Mouse (Mus musculus): Measurements from ENCODE around the gene Clip1. TPM values are rescaled to one million over a fixed set of nuclear protein-coding genes. Genes with fewer than 3 reads are reported as not detected.
"Not testable (repeated sequence)": the region's sequence is repeated elsewhere in the genome, so short reads cannot be mapped to it uniquely, and the experiment has no call there.

Gene Clip1
- polyA plus RNA-seq (2017; shearing (Covaris generic)) = 10 to 100 TPM; 48.4 to 51.4 TPM

- peak; percentile 53 for ATAC-seq
Measured at GRCm38 (mm10) chr5:123684221-123685144, at the start of gene Clip1. Clip1 (minus strand) TSS chr5:123684618.

- ATAC-seq = no peak
Measured at GRCm38 (mm10) chr5:123730981-123731380, 46.6 kb upstream of the Clip1 start.

GRCm38 (mm10) chr5:123723816-123724215 is 39.4 kb upstream of the Clip1 start:
- ATAC-seq = not testable (repeated sequence)

GRCm38 (mm10) chr5:123720328-123721311 is 36.2 kb upstream of the Clip1 start, which contains the start of gene Zcchc8:
Zcchc8 (minus strand) TSS chr5:123721100.
- peak; percentile 99 for ATAC-seq

GRCm38 (mm10) chr5:123714622-123715021 is 30.2 kb upstream of the Clip1 start:
- ATAC-seq = no peak

GRCm38 (mm10) chr5:123713782-123714181 is 29.4 kb upstream of the Clip1 start:
- no peak for ATAC-seq

GRCm38 (mm10) chr5:123709571-123709970 is 25.2 kb upstream of the Clip1 start:
- ATAC-seq = no peak

GRCm38 (mm10) chr5:123708598-123708997 is 24.2 kb upstream of the Clip1 start:
- ATAC-seq = no peak

GRCm38 (mm10) chr5:123700625-123701024 is 16.2 kb upstream of the Clip1 start:
- ATAC-seq = no peak

GRCm38 (mm10) chr5:123699198-123699597 is 14.8 kb upstream of the Clip1 start:
- peak; percentile 41 for ATAC-seq

GRCm38 (mm10) chr5:123696961-123697360 is 12.5 kb upstream of the Clip1 start:
- ATAC-seq = no peak

- no peak for ATAC-seq
Measured at GRCm38 (mm10) chr5:123696244-123696643, 11.8 kb upstream of the Clip1 start.

GRCm38 (mm10) chr5:123694468-123694867 is 10.1 kb upstream of the Clip1 start:
- no peak for ATAC-seq

- peak; percentile 56 for ATAC-seq
Measured at GRCm38 (mm10) chr5:123683377-123684220, 819 bp downstream of the Clip1 start.

GRCm38 (mm10) chr5:123683043-123683376 is 1.4 kb downstream of the Clip1 start:
- no peak for ATAC-seq

GRCm38 (mm10) chr5:123682372-123682771 is 2.0 kb downstream of the Clip1 start:
- ATAC-seq = peak; percentile 60

- no peak for ATAC-seq
Measured at GRCm38 (mm10) chr5:123679546-123680263, 4.7 kb downstream of the Clip1 start.

GRCm38 (mm10) chr5:123679106-123679505 is 5.3 kb downstream of the Clip1 start:
- ATAC-seq = no peak

GRCm38 (mm10) chr5:123675717-123676116 is 8.7 kb downstream of the Clip1 start:
- no peak for ATAC-seq

GRCm38 (mm10) chr5:123675221-123675620 is 9.2 kb downstream of the Clip1 start:
- no peak for ATAC-seq

- no peak for ATAC-seq
Measured at GRCm38 (mm10) chr5:123671473-123671820, 13.0 kb downstream of the Clip1 start.

All from CD4-positive, CD25-positive, alpha-beta regulatory T cell, adult 4 months (primary cell).